In the genomic region with DNA sequence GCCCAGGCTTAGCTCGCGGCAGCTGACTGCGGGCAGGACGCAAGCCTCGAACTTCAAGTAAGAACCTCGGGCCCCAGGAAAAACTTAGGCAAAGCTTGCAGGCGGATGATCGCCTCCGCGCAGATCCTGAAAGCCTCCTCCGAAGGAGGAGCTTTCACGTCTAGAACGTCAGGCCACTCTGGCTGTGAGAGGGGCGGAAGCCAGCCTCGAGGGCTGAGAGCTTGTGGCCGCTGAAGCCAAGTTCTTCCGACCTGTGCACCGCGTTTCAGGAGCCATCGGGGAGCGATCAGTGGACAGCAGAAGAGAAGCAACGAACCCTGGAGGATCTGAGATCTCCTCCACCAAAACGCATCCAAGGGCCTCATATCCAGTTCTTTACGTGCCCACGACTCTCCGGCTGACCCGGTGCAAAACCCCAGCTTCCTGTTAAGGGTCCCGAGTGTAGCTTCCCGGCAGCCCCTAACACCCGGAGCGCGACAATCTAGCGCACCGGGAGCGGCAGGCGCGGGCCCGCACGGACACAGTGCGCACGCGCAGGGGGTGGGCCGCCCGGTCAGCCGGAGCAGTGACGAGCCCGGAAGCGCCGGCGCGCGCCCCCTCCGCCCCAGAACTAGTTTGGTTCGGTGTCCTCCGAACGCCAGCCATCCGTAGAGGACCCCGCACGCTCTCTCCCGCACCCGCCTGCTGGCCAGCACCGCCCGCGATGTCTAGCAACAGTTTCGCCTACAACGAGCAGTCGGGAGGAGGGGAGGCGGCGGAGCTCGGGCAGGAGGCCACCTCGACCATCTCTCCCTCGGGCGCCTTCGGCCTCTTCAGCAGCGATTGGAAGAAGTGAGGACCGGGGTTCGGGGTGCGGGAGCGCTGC, we compare ENCODE assay signal across 8 mouse cellular contexts. TPM values are rescaled to one million over a fixed set of nuclear protein-coding genes. Genes with fewer than 3 reads are reported as not detected.
A peak's percentile ranks its signal among the peaks of the same experiment; 100 is the strongest.
DNase-seq lines count a peak whose midpoint lies in the region; ATAC-seq and TF ChIP-seq lines count a peak whose summit lies in the region.

A gene (plus strand): TSS at position 560 of the 865 bp plus-strand sequence.

- in situ Hi-C loops in Patski (cut with MboI; ENCODE audit: low pct_unique_long_range_greater_than_20kb) = no loop called here

- H3K36me3 ChIP-seq in hindbrain, embryonic 12.5 days = no peaks in the 10 kb centered on the region

- CTCF ChIA-PET in Patski (lab: Charles Lee) = interaction anchor here (1.3 to 1.4 kb wide), 2 partner anchors 14 to 17 kb away, joined by 3 read pairs; no protein-coding TSS in a partner anchor

- H3K4me2 ChIP-seq in hindbrain, embryonic 12.5 days (replicated peaks) = peak within 1 kb of the TSS; percentile 87

- H3K9ac ChIP-seq in hindbrain, embryonic 12.5 days = peak within 1 kb of the TSS; percentile 85

- H3K4me3 ChIP-seq in hindbrain, embryonic 12.5 days = peak within 1 kb of the TSS; percentile 85

- TF ChIP-seq CTCF in Patski (IDR thresholded peaks at IDR 0.05) = no peak

- under 1% methylated on average over 78 of the region's 79 CpGs for WGBS in hindbrain, embryonic 12.5 days

- no peaks in the 10 kb centered on the region for H3K27me3 ChIP-seq in Patski
- no peaks in the 10 kb centered on the region for H3K27me3 ChIP-seq in hindbrain, embryonic 12.5 days

- POLR2A ChIA-PET in Patski (lab: Charles Lee) = interaction anchor here (1.0 kb wide), 1 partner anchor 81 kb away, joined by 7 read pairs; no protein-coding TSS in a partner anchor

- H3K9me3 ChIP-seq in hindbrain, embryonic 12.5 days (replicated peaks) = no peaks in the 10 kb centered on the region

- peak within 1 kb of the TSS; percentile 87 for H3K27ac ChIP-seq in hindbrain, embryonic 12.5 days

- ATAC-seq in Patski = peak; percentile 93
- peak; percentile 97 for ATAC-seq in hindbrain, embryonic 12.5 days (ENCODE audit: low FRiP score)

- H3K4me1 ChIP-seq in hindbrain, embryonic 12.5 days = peaks cover 9% of the 10 kb centered on the region

- peak; percentile 37 for DNase-seq in Patski (ENCODE audit: low read depth, low spot score)
- DNase-seq in cerebellum, postnatal 10 days = peak; percentile 93 to 96
- DNase-seq in frontal cortex, postnatal 10 days (ENCODE audit: low spot score in 2 of 2) = peak; percentile 80 to 89
- peak; percentile 87 to 90 for DNase-seq in layer of hippocampus, postnatal 36 days
- DNase-seq in lung, postnatal 36 days = peak; percentile 89
- DNase-seq in retina, postnatal 1 day = peak; percentile 95
- DNase-seq in urinary bladder, adult 18-20 months (ENCODE audit: low spot score in 2 of 2) = peak; percentile 83

RNA-seq across cellular contexts. Expression of the gene that starts here (rescaled TPM):
- 76.2 TPM for polyA plus RNA-seq in Patski (2021)
- 40.5 and 43.9 TPM in 2 replicates for polyA plus RNA-seq in hindbrain, embryonic 12.5 days (2016; fragmentation: Nextera tagmentation; extraction: Ambion mirVana)
- total RNA-seq in layer of hippocampus, postnatal 36 days (2021) = 10 to 100 TPM; 57.0 to 61.9 TPM

Comparison
In these comparisons a context has a peak if more than half of its experiments do, and no peak if none do; other contexts are left out.
1. Peak in every context shown above with its lines: DNase-seq, ATAC-seq, H3K4me3 ChIP-seq and H3K27ac ChIP-seq.
2. DNase-seq: peak in every context shown above with its lines; median percentile 95 in retina, postnatal 1 day; 94 in cerebellum, postnatal 10 days; 89 in lung, postnatal 36 days; 88 in layer of hippocampus, postnatal 36 days; 84 in frontal cortex, postnatal 10 days; 83 in urinary bladder, adult 18-20 months; 37 in Patski.